Mouse (Mus musculus) small intestine, adult 2 months (tissue): ENCODE results near the gene Krt82. TPM values are rescaled to one million over a fixed set of nuclear protein-coding genes. Genes with fewer than 3 reads are reported as not detected.
"Not testable (repeated sequence)": the region's sequence is repeated elsewhere in the genome, so short reads cannot be mapped to it uniquely, and the experiment has no call there.

Experiments used
- H3K27ac ChIP-seq: fragments of 200-500 bp; 2 replicates; pipeline ENCODE4 v1.5.1; 2012; ENCODE audit warnings: low read depth, low read length, control low read depth, inconsistent platforms; ENCODE audit not compliant: insufficient read depth
- H3K27me3 ChIP-seq: fragments of 200-500 bp; 2 replicates; pipeline ENCODE4 v1.6.1; 2012; ENCODE audit warnings: mild to moderate bottlenecking, moderate library complexity, low read length, inconsistent platforms; ENCODE audit not compliant: control insufficient read depth, insufficient read depth
- H3K36me3 ChIP-seq: fragments of 200-500 bp; 2 replicates; pipeline ENCODE4 v1.6.1; 2012; ENCODE audit warnings: mild to moderate bottlenecking, low read length, control low read depth, inconsistent platforms; ENCODE audit not compliant: control insufficient read depth, insufficient read depth
- H3K4me1 ChIP-seq: fragments of 200-500 bp; 2 replicates; pipeline ENCODE4 v1.6.1; 2012; ENCODE audit warnings: low read length, inconsistent platforms, mixed read lengths; ENCODE audit not compliant: control insufficient read depth, insufficient read depth, insufficient read length
- H3K4me3 ChIP-seq: fragments of 200-500 bp; 2 replicates; pipeline ENCODE4 v1.5.1; 2012; ENCODE audit warnings: low read depth, mild to moderate bottlenecking, control low read depth, inconsistent platforms, low read length, moderate library complexity
- CTCF ChIP-seq: fragments of 200-500 bp; IDR thresholded peaks from 2 replicates; pipeline ENCODE4 v1.5.1; 2012; ENCODE audit warnings: low read depth, mild to moderate bottlenecking, control low read depth, inconsistent platforms, low read length, moderate library complexity, mixed read lengths; ENCODE audit not compliant: insufficient replicate concordance, insufficient read length; ENCODE audit errors: extremely low read depth
- POLR2A ChIP-seq: fragments of 200-500 bp; IDR thresholded peaks from 2 replicates; pipeline ENCODE4 v1.6.1; 2012; ENCODE audit warnings: low read depth, mild to moderate bottlenecking, control low read depth, inconsistent platforms, low read length, moderate library complexity
- WGBS: fragments of 180-500 bp; shearing (Covaris S2); methylation state at CpG from one replicate; pipeline ENCODE4 v1.1.7; 2018; 5-methylcytosine and 5-hydroxymethylcytosine counted together
- polyA plus RNA-seq: library from polyadenylated mRNA; depleted of rRNA; stranded (reverse); fragments of >200 nt; gene quantifications from 2 replicates; pipeline ENCODE4 v1.2.3, GENCODE M21; 2012

Gene Krt82
- polyA plus RNA-seq, 1 experiment: not detected

GRCm38 (mm10) chr15:101519792-101520191 is 30.7 kb downstream of the Krt82 start:
- 17% methylated on average over 2 of the region's 2 CpGs for WGBS
- H3K27ac ChIP-seq: no peak overlapping the region

GRCm38 (mm10) chr15:101517161-101517560 is 33.3 kb downstream of the Krt82 start, which contains the start of gene Gm49425:
TSS of gene Gm49425 (minus strand) at chr15:101517261.
- H3K27me3 ChIP-seq, H3K27ac ChIP-seq, H3K36me3 ChIP-seq, H3K4me3 ChIP-seq, H3K4me1 ChIP-seq: not testable (repeated sequence)
- 66% methylated on average over 2 of the region's 2 CpGs for whole genome bisulfite sequencing

More at GRCm38 (mm10) chr15:101519792-101520191, 30.7 kb downstream of the Krt82 start:
- H3K27me3 ChIP-seq: 0 out of 2 replicates have a peak, but pooled peaks cover 2% of the 10 kb centered on the region
- H3K36me3 ChIP-seq: no peaks in the 10 kb centered on the region
- peaks cover 15% of the 10 kb centered on the region; the same call in 1 of the 2 replicates for H3K4me1 ChIP-seq
- TF ChIP-seq POLR2A: no peak
- TF ChIP-seq CTCF: peak; percentile 86; the same call in 1 of the 2 replicates
- H3K4me3 ChIP-seq: no peak overlapping the region

- H3K27ac ChIP-seq: no peak overlapping the region
- no peaks in the 10 kb centered on the region for H3K27me3 ChIP-seq
- WGBS: 67% methylated on average over 9 of the region's 9 CpGs
- H3K36me3 ChIP-seq: no peaks in the 10 kb centered on the region
- no peaks in the 10 kb centered on the region for H3K4me1 ChIP-seq
- no peak overlapping the region for H3K4me3 ChIP-seq
- TF ChIP-seq POLR2A (no peak), CTCF (no peak)
Measured at GRCm38 (mm10) chr15:101508247-101508646, 42.2 kb downstream of the Krt82 start.

- Histone ChIP-seq H3K4me1 (no peaks in the 10 kb centered on the region), H3K27me3 (no peaks in the 10 kb centered on the region), H3K4me3 (no peak overlapping the region), H3K36me3 (no peaks in the 10 kb centered on the region), H3K27ac (no peak overlapping the region)
- TF ChIP-seq CTCF (no peak), POLR2A (no peak)
- WGBS: 47% methylated on average over 14 of the region's 14 CpGs
Measured at GRCm38 (mm10) chr15:101506896-101507758, 43.3 kb downstream of the Krt82 start.

GRCm38 (mm10) chr15:101497181-101497580 is 53.3 kb downstream of the Krt82 start:
- H3K4me1 ChIP-seq: no peaks in the 10 kb centered on the region
- no peak overlapping the region for H3K27ac ChIP-seq
- no peaks in the 10 kb centered on the region for H3K36me3 ChIP-seq
- H3K27me3 ChIP-seq: no peaks in the 10 kb centered on the region
- H3K4me3 ChIP-seq: no peak overlapping the region
- TF ChIP-seq POLR2A (no peak), CTCF (peak; percentile 71; the same call in 1 of the 2 replicates)
- 69% methylated on average over 2 of the region's 2 CpGs for WGBS

- no peaks in the 10 kb centered on the region for H3K4me1 ChIP-seq
- WGBS: 78% methylated on average over 8 of the region's 8 CpGs
- TF ChIP-seq CTCF: no peak
- no peak for TF ChIP-seq POLR2A
Measured at GRCm38 (mm10) chr15:101495266-101495665, 55.2 kb downstream of the Krt82 start.

GRCm38 (mm10) chr15:101494203-101494602 is 56.3 kb downstream of the Krt82 start:
- Histone ChIP-seq H3K27me3 (no peaks in the 10 kb centered on the region), H3K4me1 (no peaks in the 10 kb centered on the region), H3K27ac (no peak overlapping the region), H3K36me3 (no peaks in the 10 kb centered on the region), H3K4me3 (no peak overlapping the region)
- TF ChIP-seq CTCF (no peak), POLR2A (no peak)
- 47% methylated on average over 1 of the region's 1 CpGs for WGBS

More at GRCm38 (mm10) chr15:101495266-101495665, 55.2 kb downstream of the Krt82 start:
- Histone ChIP-seq H3K27me3 (no peaks in the 10 kb centered on the region), H3K4me3 (no peak overlapping the region), H3K27ac (no peak overlapping the region), H3K36me3 (no peaks in the 10 kb centered on the region)
